Comparison of ENCODE assay signal across 22 mouse cellular contexts in the genomic region with DNA sequence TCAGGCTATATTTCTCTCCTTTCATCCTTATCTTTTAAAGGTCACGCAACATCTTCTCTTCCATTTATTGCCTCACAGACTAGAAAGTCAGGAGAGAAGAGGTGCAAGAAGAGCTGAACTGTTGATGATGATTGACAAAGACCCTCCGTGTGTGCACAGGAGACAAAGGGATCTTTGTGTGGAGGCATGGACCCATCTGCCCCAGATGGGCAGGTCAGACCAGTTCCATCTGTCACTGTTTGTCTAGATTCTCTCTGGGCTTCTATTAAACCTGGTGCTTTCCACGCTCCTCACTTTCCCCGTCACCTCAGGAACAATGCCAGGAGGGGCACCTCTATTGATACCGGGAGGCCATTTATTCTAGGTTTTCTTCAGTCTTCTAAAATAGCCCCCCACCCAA.
DNase-seq lines count a peak whose midpoint lies in the region; ATAC-seq and TF ChIP-seq lines count a peak whose summit lies in the region.
"Had no signal": no experiment of that assay in that cellular context is flagged by ENCODE, and none has a peak within 500 bp of the region (broad histone marks: within the 10 kb centered on the region; RNA-seq: fewer than 3 reads in every experiment).

No protein-coding gene starts in this region.

- H3K9ac ChIP-seq in midbrain, embryonic 16.5 days (ENCODE audit: low read depth, low read length) = no peak overlapping the region
- H3K9ac ChIP-seq in intestine, embryonic 16.5 days (ENCODE audit: low read depth, low read length) = no peak overlapping the region
- H3K9ac ChIP-seq: forebrain, embryonic 15.5 days; limb, embryonic 13.5 days; liver, embryonic 13.5 days had no signal

- no peak for TF ChIP-seq POLR2A in cerebellum, adult 2 months (IDR thresholded peaks at IDR 0.05; ENCODE audit: borderline replicate concordance, insufficient read depth, low read length)

- peaks cover 10% of the 10 kb centered on the region for H3K4me1 ChIP-seq in midbrain, embryonic 10.5 days
- H3K4me1 ChIP-seq in midbrain, embryonic 16.5 days (ENCODE audit: control insufficient read depth, insufficient read depth, low read length) = no peaks in the 10 kb centered on the region
- no peaks in the 10 kb centered on the region for H3K4me1 ChIP-seq in intestine, embryonic 16.5 days (ENCODE audit: control insufficient read depth, insufficient read depth, low read length)
- no peaks in the 10 kb centered on the region for H3K4me1 ChIP-seq in cerebellum, adult 2 months (ENCODE audit: control insufficient read depth, insufficient read depth, low read length)
- H3K4me1 ChIP-seq: heart, embryonic 10.5 days; limb, embryonic 13.5 days; liver, embryonic 13.5 days had no signal

- no peak overlapping the region for H3K4me3 ChIP-seq in midbrain, embryonic 10.5 days
- no peak overlapping the region for H3K4me3 ChIP-seq in midbrain, embryonic 16.5 days (ENCODE audit: low read depth, low read length)
- no peak overlapping the region for H3K4me3 ChIP-seq in intestine, embryonic 16.5 days (ENCODE audit: low read length)
- no peak overlapping the region for H3K4me3 ChIP-seq in cerebellum, adult 2 months (replicated peaks; ENCODE audit: insufficient read depth, low read depth, low read length)
- H3K4me3 ChIP-seq: forebrain, embryonic 15.5 days; heart, embryonic 10.5 days; layer of hippocampus, adult 2 months; limb, embryonic 13.5 days; liver, embryonic 13.5 days had no signal

- peak; percentile 7 to 26 for DNase-seq in cerebellum, postnatal 10 days
- peak; percentile 14 for DNase-seq in midbrain, embryonic 10.5 days (ENCODE audit: low spot score)
- DNase-seq in ovary, postnatal 36 days (ENCODE audit: low spot score) = no peak
- DNase-seq in cerebellum, adult 2 months = no peak
- DNase-seq: adrenal gland, postnatal 14 days; cerebellum, adult 11 months; kidney, adult 9 months; kidney, postnatal 14 days; layer of hippocampus, postnatal 36 days; liver, embryonic 13.5 days; lung, adult 2 months; lung, postnatal 14 days; midbrain, embryonic 14.5 days; right cerebral cortex, adult 18-20 months; thymus, postnatal 14 days had no signal

- no peaks in the 10 kb centered on the region for H3K9me3 ChIP-seq in midbrain, embryonic 10.5 days (replicated peaks)
- H3K9me3 ChIP-seq in midbrain, embryonic 16.5 days (replicated peaks; ENCODE audit: control insufficient read depth, low read length, poor library complexity, severe bottlenecking) = no peaks in the 10 kb centered on the region
- no peaks in the 10 kb centered on the region for H3K9me3 ChIP-seq in intestine, embryonic 16.5 days (ENCODE audit: control insufficient read depth, low read length)
- H3K9me3 ChIP-seq: forebrain, embryonic 15.5 days; heart, embryonic 10.5 days; limb, embryonic 13.5 days; liver, embryonic 13.5 days had no signal

- H3K27ac ChIP-seq in midbrain, embryonic 10.5 days (replicated peaks) = no peak overlapping the region
- H3K27ac ChIP-seq in midbrain, embryonic 16.5 days (ENCODE audit: low read length) = no peak overlapping the region
- no peak overlapping the region for H3K27ac ChIP-seq in intestine, embryonic 16.5 days (ENCODE audit: low read length)
- no peak overlapping the region for H3K27ac ChIP-seq in cerebellum, adult 2 months (ENCODE audit: insufficient read depth, low read length)
- H3K27ac ChIP-seq: forebrain, embryonic 15.5 days; heart, embryonic 10.5 days; layer of hippocampus, adult 2 months; limb, embryonic 13.5 days; liver, embryonic 13.5 days had no signal

- ATAC-seq in cerebellum, adult (ENCODE audit: insufficient number of reproducible peaks, low FRiP score, low TSS enrichment) = no peak
- no peak for ATAC-seq in midbrain, embryonic 16.5 days
- peak; percentile 66; the same call in 1 of the 2 replicates for ATAC-seq in intestine, embryonic 16.5 days
- ATAC-seq: forebrain, embryonic 15.5 days had no signal

- no peaks in the 10 kb centered on the region for H3K36me3 ChIP-seq in midbrain, embryonic 10.5 days
- no peaks in the 10 kb centered on the region for H3K36me3 ChIP-seq in midbrain, embryonic 16.5 days (ENCODE audit: control insufficient read depth, insufficient read depth, low read length)
- H3K36me3 ChIP-seq in intestine, embryonic 16.5 days (ENCODE audit: control insufficient read depth, insufficient read depth, low read length) = no peaks in the 10 kb centered on the region
- H3K36me3 ChIP-seq: forebrain, embryonic 15.5 days; heart, embryonic 10.5 days; limb, embryonic 13.5 days; liver, embryonic 13.5 days had no signal

- TF ChIP-seq CTCF in cerebellum, adult 2 months (IDR thresholded peaks at IDR 0.05; ENCODE audit: borderline replicate concordance, insufficient read depth, low read depth, low read length) = no peak

- H3K27me3 ChIP-seq in midbrain, embryonic 10.5 days (ENCODE audit: low read depth, poor library complexity, severe bottlenecking) = no peaks in the 10 kb centered on the region
- H3K27me3 ChIP-seq in midbrain, embryonic 16.5 days (ENCODE audit: control insufficient read depth, insufficient read depth, low read depth, low read length) = no peaks in the 10 kb centered on the region
- H3K27me3 ChIP-seq in intestine, embryonic 16.5 days (replicated peaks; ENCODE audit: control insufficient read depth, insufficient read depth, low read length) = no peaks in the 10 kb centered on the region
- H3K27me3 ChIP-seq in cerebellum, adult 2 months (ENCODE audit: control insufficient read depth, insufficient read depth, low read length) = no peaks in the 10 kb centered on the region
- H3K27me3 ChIP-seq: forebrain, embryonic 15.5 days; limb, embryonic 13.5 days; liver, embryonic 13.5 days had no signal

- no peak overlapping the region for H3K4me2 ChIP-seq in midbrain, embryonic 16.5 days (ENCODE audit: low read length)
- no peak overlapping the region for H3K4me2 ChIP-seq in intestine, embryonic 16.5 days (ENCODE audit: low read depth, low read length)
- H3K4me2 ChIP-seq: forebrain, embryonic 15.5 days; limb, embryonic 13.5 days; liver, embryonic 13.5 days had no signal

- WGBS in midbrain, embryonic 10.5 days = 64% methylated on average over 5 of the region's 5 CpGs
- WGBS in midbrain, embryonic 16.5 days = 67% methylated on average over 5 of the region's 5 CpGs
- WGBS in intestine, embryonic 16.5 days = 65% methylated on average over 5 of the region's 5 CpGs
- 32% methylated on average over 5 of the region's 5 CpGs for WGBS in cerebellum, adult 2 months

Comparison
In these comparisons a context has a peak if more than half of its experiments do, and no peak if none do; other contexts are left out.
1. DNase-seq: peak in cerebellum, postnatal 10 days (2 of 2) and midbrain, embryonic 10.5 days (single experiment); none in ovary, postnatal 36 days (single experiment) and cerebellum, adult 2 months (0 of 2).